Mouse (Mus musculus): ENCODE measurements at regions not wholly inside any gene's neighbourhood (a gene's known extent, or its start where the extent isn't known, plus 50 kb on each side); places are given as distances from the start of the nearest gene placed in this dataset.

DNA sequence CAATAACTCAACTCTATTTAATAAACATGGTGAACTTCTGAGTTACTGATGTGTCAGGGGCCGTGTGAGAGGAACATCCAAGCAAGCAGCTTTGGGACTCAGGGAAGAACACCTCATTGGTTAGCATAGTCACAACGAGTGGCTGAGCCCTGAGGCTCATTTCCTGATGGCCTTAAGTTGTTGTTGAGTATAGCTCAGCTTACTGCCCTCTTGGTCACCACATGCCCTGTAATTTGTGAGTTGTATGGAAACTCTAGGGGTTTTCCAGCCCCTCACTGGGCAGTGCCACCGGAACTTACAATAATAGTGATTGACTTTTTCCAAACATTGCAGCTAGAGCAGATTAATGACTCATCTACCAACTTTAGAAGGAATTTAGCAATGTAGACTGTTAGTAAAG, 173.4 kb downstream of the 1700129C05Rik start:
- ATAC-seq (replicated peaks; ENCODE audit: poor library complexity, severe bottlenecking): no peak

DNA sequence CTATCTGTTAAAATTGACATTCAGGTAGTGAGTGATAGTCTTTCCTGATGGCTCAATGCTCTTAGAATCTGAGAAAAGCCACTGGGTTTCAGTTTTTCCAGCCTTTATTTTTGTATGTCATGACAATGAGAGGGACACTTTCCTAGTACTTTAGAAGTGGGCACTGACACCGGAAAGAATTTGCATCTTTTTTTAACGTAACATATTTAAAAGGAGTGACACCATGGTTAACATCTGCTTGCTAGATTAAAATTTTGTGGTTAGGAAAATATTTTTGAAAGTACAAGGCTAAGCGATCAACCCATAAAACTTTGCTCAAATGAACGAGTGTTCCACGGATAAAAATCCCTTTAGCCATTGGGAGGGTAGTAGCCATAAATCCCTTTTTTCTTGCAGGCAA, 174.7 kb downstream of the 1700129C05Rik start:
- ATAC-seq (replicated peaks; ENCODE audit: poor library complexity, severe bottlenecking): no peak

DNA sequence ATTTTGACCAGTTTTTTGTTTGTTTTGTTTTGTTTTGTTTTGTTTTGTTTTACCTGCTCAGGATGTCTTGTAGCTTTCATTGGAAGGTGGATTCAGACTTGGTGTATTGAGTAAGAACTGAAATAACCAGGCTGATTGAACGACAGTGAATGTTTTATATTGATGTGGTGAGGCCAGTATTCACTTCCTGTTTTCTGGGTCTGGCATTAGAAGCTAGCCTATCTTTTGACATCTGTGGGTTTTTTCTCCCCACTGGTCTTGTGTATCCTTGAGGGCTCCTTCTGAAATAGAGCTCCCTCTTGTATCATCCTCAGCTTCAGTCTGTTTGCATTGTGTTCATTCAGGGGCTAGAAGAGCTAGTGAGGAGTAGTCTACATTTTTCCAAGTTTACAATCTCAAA, 175.5 kb downstream of the 1700129C05Rik start:
- 0 out of 2 replicates have a peak, but pooled peaks have one; percentile 33 for ATAC-seq (replicated peaks; ENCODE audit: poor library complexity, severe bottlenecking)

DNA sequence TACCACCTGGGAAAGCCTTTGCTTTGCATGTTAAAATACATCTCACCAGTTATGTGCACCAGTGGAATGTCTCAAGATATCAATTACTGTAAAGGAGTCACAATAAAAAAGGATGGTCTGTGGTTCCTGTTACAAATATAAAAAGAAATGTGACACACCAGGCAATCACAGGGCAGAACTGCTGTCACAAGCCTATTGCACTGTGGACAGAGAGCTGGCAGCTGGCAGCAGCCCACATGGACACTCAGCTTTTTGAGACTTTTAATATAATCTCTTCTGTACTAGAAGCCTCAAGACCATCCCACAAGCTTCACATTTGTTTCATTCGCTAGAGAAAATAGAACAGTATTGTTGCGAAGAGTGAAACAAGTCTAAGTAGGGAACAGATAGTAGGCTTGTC, 197.7 kb downstream of the 1700129C05Rik start:
- ATAC-seq (replicated peaks; ENCODE audit: poor library complexity, severe bottlenecking): no peak

DNA sequence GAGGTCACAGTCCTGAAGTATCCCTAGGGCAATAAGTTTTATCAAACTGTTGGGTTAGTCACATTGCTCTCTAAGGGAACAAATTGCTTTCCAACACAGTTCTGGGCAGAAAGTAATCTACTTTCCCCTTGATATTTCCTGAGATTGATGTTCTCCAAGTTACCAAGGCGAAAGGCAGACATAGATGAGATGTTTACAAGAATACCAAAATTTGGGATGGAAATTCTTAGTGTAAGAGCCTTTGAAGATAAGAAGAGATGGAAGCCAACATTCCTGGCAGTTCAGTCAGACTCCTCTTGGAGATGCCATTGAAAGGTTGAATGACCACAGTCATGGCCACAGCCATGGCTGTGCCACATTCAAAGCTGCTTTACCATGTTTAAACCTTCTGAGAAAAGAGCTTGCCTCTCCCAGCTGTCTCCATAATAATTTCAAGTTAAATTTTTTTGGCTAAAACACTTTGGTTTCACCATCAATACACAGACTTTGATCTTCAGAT, 199.4 kb downstream of the 1700129C05Rik start:
- ATAC-seq (replicated peaks; ENCODE audit: poor library complexity, severe bottlenecking): no peak

DNA sequence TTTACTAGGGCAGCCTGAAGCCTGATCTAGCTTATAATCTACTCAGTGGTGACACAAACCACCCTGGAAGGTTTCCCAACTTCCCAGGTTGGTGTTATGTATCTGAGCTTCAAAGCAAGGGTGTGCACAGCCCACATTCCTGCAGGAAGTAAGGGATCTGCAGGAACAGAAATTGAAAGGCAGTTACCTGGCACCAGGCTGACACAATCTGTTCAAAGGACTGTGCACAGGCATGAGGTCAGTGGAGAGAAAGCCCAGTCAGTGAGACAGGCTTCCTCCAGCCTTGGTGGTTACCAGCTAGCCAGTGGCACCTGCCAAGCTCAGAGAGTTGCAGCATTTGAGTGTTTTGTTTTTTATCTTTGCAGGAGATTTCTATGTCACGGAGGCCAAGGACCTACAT, 203.6 kb downstream of the 1700129C05Rik start:
- ATAC-seq (replicated peaks; ENCODE audit: poor library complexity, severe bottlenecking): no peak

DNA sequence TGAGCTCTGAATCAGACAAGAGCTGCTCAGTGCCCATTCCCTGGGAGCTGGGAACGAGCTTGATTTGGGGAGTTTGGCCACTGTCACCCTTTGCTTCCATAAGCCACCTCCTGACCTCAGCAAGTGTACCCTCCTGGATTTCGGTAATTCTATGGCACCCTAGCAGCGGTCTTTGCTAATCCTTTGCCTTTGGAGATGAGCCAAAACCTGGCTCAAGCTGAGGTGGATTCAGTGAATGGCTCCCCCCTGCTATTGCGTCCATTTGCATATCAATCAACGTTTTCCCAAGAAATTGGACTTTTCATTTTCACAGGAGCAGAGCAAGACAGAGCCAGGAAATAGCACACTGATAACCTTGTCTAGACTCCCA, 204.1 kb downstream of the 1700129C05Rik start:
- ATAC-seq (replicated peaks; ENCODE audit: poor library complexity, severe bottlenecking): no peak

DNA sequence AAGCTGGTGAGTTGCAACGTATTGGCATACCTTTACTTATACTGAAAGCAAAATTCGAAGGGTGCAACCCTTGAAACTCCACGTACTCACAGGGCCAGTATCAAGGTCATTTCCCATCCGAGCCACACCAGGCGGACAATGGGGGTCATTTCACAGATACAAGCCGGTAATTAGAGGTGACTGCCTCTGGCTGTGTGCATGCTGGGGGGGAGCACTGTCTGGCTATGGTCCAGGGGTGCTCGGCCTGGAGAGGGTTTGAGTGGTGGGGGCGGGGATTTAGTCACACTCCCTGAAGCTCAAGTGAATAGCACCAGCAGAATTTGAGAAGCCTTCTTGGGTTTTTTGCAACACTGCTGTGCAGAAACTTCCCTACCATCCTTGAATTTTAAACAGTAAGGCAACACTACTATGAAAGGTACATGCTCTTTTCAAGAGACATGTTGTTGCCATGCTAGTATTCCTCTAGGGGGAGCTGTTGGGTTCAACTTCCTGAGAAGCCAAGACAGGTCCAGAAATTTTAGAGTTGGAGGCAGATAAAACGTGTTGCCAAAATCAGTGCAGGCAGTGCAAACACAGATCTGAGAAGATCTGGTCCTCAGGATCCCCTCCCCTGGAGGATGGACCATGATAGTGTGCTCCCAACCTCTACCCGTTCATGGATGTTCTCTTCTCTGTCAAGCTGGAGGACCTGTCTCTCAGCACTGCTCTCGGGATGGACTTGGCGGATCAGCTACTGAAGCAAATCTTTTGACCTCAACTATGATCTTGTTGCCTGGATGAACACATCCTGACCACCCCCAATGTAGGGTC, 204.7 kb downstream of the 1700129C05Rik start:
- no peak for ATAC-seq (replicated peaks; ENCODE audit: poor library complexity, severe bottlenecking)

DNA sequence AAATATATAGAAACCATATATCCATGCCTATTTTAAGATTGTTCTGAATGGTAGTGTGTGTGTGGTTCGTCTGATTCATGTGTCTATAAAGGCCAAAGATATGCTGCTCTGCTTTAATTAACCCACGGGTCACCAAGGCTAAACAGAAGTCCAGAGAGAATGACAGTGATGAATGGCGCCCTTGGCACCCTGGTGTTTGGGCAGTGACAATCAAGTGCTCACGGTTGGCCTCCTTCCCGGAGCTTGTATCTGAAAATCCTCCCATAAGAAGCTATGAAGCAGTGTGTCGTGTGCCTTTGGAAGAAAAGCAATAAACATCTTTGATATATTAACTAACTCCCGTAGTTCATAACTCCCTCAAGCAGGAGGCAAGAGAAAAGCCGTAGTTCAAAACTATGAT, 205.4 kb downstream of the 1700129C05Rik start:
- no peak for ATAC-seq (replicated peaks; ENCODE audit: poor library complexity, severe bottlenecking)

DNA sequence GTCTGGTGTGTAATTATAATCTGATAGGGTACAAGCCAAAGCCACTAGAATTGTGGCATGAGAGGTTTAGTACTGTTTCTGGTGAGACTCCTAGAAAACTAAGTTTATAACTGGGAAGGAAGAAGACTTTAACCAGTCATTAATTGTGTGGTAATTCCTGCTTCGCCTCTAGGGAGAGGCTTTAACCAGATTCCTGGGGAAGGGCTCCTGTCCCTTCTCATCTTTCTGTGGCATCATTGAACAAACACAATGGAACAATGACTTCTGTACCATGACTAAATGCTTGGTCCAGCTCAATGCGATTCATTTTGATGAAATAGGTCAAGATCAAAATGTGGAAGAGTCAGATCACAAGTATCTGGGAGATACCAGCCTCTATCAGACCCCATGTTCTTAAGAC, 206.6 kb downstream of the 1700129C05Rik start:
- no peak for ATAC-seq (replicated peaks; ENCODE audit: poor library complexity, severe bottlenecking)

DNA sequence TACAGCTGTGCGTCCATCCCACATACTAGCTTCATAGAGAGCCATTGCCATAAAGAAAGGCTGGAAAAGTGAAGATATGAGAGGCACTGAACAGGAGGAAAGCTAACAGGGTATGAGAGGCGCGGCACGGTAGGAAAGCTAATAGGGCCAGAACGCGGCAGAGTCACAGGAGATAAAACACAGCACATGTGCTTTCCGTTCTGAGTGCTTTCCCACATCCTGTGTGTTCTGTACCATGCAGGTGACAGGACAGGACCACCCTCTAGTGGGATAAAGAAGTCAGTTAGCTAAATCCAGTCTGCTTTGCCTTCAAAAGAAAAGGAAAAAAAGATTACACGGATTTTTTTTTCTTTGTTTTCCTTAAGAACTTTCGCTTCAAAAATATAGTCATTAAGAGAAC, 224.8 kb downstream of the 1700129C05Rik start:
- no peak for ATAC-seq (replicated peaks; ENCODE audit: poor library complexity, severe bottlenecking)

DNA sequence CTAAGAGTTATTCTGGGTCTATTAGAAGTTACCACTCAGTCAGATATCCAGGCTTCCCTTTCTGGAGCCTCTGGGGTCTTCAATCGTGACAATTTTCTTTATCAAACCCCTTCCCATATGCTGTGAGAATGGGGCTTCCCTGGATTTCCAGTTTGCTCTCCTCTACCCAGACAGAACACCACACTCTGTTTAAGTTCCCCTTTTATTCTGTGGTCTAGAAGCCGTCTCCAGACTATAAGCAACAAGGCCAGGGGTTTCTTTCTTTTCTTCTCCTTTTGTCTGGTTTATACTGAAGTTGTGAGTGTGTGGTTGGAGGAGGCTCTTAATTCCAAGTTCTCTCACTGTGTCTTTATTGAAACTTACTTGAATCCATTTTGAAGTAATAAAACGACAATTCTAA, 225.5 kb downstream of the 1700129C05Rik start:
- ATAC-seq (replicated peaks; ENCODE audit: poor library complexity, severe bottlenecking): no peak

DNA sequence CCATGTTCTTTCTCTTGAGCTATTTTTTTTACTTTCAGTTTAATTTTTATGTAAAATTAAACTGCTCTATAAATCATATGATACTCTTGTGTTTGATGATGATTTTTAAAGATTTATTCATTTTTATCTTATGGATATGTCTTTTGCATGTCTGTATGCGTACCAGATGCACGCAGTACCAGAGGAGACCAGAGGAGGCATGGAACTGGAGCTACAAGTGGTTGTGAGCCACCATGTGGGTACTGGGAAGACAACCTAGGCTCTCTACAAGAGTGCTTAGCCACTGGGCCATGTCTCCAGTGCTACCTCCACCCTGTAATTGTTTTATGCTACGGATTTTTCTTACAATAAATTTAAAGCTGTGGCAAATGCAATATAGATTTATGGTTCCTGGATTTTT, 227.8 kb downstream of the 1700129C05Rik start:
- no peak for ATAC-seq (replicated peaks; ENCODE audit: poor library complexity, severe bottlenecking)

DNA sequence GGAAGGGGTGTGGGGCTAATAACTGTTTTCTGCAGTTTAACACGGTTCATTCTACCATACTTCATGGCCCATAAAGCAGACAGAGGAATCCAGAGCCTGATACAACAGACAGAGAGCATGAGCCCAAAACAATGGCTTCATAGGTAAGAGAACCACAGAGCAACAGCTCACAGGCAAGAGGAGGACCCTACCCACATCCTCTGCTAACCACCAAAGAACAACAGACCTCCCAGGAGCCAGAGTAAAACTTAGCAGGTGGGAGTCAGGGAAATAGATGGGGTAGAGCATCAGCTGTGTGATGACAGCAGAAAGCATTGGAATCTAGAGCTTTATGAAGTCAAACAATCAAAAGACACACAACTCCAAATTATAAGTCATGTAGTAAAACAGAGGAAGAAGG, 231.8 kb downstream of the 1700129C05Rik start:
- no peak for ATAC-seq (replicated peaks; ENCODE audit: poor library complexity, severe bottlenecking)

DNA sequence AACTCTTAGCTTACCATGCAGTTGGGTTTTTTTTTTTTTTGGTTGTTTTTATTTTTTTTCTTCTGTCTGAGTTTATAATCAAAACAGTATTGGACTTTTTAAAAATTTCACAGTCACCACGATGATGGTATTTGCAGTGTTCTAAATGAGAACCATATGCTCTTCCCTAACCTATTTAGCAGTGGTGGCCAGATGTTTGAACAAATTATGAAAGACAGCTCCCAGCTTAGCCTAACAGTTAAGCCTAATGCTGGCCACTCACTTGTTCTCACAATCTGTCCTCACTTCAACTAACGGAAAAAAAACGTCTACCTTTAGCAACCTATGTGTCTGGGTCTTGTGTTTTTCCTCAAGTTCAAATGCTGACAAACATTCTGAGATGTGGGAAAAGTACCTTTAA, 234.8 kb downstream of the 1700129C05Rik start:
- ATAC-seq (replicated peaks; ENCODE audit: poor library complexity, severe bottlenecking): no peak

DNA sequence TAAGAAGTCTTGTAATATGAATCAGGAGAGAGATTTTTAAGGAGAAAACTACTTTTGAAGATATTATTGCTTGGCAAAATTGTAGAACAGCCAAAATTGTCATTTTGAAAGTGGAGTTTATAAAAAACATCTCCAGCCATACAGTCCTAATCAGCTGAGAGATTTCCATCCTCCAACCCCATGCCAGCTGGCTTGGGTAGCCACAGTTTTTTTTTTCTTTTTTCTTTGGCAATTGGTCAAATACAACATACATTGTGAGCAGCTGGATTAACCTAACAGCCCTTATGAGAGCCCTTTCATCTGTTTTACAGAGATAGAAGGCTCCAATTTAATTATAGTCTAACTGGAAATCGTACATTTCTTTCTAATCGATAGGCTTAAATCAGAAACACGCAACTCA, 235.3 kb downstream of the 1700129C05Rik start:
- ATAC-seq (replicated peaks; ENCODE audit: poor library complexity, severe bottlenecking): no peak

DNA sequence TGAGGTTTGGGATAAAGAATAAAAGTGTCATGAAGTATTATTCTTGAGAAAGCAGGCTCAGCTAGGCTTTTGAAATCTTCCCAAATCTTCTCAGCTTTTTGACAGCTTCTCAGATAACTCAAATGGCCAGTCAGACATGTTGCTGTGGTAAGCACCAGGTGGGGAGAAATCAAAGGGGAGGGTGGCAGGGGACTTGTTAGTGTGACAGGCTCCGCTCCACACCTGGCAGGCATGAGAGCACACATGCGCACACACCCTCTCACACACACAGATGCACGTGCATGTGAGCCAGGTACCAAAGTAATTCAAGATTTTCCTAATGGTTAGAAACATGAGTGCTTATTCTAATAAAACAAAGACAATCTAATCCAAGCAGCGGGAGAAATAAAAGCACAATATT, 236.1 kb downstream of the 1700129C05Rik start:
- ATAC-seq (replicated peaks; ENCODE audit: poor library complexity, severe bottlenecking): no peak

DNA sequence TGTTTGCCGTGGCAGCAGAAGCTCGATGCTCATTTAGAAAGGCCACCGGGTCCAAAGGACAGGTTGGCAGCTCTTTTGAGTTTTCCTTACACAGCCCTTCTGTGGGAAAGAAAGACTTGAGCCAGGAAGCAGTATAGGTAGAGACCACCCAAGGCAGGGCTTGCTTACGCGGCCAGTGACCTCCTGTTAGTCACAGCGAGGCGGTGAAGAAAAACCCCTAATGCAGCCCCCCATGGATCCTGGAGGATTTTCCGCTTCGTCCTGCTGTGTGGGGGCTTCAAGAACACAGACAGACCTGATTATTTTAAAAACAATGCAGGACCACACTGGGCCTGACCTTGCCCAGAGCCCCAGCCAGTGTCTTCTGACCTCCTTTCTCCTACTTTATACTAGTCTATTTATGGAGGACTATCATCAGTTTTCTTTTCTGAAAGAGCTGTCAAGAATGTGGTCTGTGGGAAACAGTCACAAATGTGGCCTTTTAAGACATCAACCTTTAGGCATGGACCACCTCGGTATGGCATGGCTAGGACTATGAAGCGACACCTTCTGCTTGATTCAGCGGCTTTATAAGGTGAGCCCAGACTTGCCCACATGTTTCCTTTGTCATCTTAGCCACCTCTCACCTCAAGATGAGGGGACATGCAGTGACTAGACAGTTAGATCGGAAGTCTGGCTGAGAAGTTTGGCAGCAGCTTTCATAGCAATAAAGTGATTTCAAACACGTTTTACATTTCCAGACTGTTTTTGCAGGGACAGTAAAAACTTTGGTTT, 274.3 kb downstream of the 1700129C05Rik start:
- ATAC-seq (replicated peaks; ENCODE audit: poor library complexity, severe bottlenecking): no peak

DNA sequence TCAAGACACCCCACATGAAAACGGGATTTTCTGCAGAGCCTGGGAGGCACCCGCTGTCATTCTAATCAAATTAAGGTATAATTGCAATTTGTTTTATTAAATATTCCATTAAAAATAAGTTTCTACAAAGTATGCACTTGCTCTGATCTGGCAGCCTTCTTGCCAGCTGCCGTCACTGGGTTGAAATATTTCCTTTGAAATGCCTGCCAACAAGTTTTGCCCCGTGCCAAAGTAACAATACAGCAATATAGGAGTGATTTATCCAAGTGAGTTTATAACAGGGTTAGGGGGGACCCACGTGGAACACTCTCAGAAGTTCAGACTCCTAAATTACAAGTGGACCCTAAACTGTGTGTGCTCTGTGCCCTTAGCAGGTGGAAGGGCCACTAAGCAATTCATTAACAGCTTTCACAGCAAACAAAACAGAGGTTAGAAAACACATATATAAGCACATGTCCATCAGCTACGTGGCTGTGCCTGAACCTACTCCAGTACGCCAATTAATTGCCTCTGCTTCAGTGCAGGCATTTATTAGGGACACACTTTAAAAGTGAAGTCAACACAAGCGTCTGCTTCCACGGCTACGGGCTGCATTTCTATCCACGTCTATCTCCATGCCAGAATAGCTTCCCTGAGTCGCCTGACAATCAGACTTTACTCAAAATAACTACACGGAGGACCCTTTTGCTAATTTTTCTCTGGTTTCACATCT, 275.1 kb downstream of the 1700129C05Rik start:
- ATAC-seq (replicated peaks; ENCODE audit: poor library complexity, severe bottlenecking): no peak

DNA sequence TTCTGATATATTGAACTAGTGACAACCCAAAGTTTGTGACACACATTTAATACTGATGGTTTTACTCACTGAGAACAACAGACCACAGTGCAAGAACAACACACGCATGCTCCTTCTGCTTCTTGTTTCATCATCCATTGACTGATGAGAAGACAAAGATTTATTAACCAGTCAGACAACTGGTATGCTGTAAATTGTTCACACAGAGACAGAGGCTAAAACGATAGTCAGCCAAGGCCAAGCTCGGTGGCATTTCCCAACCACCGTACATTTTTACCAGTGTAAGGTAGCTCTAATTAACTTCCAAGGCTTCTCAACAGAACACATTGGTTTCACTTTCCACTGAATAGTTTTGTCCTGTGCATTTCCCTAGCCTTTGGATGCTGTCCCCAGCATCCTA, 287.8 kb downstream of the 1700129C05Rik start:
- no peak for ATAC-seq (replicated peaks; ENCODE audit: poor library complexity, severe bottlenecking)

DNA sequence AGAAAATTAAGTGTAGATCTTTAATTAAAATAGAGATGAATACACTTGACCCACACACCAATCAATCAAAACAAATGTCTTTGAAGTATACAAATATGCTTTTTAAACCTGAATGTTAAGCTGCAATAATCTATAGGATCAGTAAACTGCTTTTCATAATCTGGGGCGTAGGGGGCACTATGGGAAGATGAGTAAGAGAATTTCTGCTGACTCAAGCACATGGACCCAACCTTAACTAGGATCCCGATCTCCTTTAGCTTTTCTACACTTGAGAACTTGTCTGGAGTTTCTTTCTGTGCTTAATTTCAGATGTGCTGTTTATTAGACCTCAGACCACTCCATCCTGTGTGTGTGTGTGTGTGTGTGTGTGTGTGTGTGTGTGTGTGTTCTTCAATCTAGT, 298.1 kb downstream of the 1700129C05Rik start:
- ATAC-seq (replicated peaks; ENCODE audit: poor library complexity, severe bottlenecking): no peak
